Mouse (Mus musculus): ENCODE results near the gene Myh13.

Myh13 gene

DNA sequence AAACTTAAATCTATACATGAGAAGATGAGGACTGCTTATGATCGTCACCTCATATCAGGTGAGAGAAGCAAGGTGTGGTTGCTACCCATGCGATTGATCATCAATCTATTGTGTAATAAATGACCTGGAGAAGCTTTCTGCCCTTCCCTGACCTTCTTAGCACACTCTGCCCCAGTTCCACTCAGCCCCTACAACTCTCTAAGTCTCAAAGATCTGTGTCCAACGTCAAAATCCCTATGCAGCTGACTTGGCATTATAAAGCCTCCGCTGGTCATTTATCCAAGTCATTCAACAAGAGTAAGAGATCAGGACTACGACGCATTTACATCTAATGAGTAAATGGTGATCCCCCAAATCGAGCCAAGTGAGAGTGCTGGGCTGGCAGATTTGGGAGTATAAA is at the start of gene Myh13:
Myh13 (plus strand) TSS at position 301 of the 400 bp plus-strand sequence.
- DNase-seq (ENCODE audit: extremely low spot score, low read depth, low spot score), result no peak

DNA sequence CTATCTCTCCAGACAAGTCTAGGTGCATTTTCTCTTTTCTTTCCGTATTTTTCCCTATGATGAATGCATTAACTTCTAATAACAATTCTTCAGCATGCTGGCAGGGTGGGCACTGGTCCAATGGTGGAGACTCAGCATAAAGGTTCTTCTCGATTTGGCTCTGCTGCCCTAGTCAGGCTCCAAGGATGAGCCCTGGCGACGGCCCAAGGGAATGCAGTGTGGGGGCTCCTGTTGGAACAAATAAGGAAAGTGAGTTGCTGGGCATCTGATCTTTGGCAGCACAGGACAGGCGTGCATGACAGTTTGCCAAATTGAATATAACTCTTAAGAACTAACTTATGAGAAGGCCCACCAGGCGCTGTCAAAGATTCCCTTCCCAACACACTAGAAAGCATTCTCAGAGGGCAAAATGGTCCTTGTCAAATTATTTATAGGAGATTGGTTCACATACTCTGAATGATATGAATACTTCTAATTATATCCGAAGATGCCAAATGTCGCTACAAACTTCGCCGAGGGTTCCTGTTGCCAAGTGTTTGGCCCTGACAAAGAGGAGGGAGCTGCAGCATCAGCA is 44.8 kb upstream of the Myh13 start, which contains the start of gene Myh8:
Myh8 (plus strand) TSS at position 524 of the 574 bp plus-strand sequence.
- DNase-seq (ENCODE audit: extremely low spot score, low read depth, low spot score), result no peak

DNA sequence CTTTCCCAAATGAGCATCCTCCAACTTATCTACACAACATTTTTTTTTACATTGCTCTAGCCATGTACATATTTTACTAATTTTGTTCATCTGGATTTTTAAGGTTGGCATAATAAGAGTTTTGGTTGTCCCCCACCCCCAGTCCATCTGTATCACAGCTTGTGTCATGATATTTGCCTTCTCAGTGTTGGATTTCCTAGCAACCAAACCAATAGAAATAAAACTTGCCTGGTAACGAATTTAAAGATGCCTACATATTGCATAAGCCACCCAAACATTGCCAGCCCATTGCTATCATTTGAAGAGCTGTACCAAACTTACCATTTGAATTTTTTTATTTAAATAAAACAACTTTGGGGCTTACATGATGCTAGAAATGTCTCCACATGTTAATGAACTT is 28.0 kb upstream of the Myh13 start:
- DNase-seq (ENCODE audit: extremely low spot score, low read depth, low spot score), result no peak

DNA sequence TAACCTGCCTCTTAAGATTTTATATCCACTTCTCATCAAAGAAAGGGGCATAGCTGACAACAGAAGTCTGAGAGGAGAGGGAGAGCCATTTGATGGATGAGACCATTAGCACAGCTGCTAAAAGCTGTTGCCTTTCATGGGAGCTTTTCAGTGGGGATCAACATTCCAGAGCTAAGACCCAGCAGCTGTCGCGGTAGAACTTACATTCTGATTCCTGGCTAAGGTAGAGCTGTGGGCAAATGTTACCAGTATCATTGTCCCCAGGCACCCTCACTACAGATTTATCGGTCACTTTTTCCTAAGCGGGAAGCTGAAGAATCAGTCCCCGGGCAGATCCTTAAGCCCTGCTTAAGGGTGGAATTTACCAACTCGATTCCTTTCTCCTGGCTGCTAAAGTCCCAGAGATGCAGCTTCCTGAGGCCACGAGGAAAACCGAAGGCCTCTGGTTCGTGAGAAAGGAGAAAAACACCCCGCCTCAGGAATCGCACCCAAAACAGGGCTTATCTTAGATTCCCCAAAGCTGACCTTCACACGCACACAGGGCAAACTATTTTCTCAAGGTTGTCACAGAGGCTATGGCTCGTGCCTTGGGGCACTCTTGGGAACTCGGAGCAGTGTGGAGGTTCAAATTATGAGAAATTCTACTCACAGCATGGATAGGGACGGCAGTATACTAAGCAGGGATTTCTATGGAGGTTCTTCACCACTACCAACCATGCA is 7.6 kb upstream of the Myh13 start:
- DNase-seq (ENCODE audit: extremely low spot score, low read depth, low spot score), result no peak

DNA sequence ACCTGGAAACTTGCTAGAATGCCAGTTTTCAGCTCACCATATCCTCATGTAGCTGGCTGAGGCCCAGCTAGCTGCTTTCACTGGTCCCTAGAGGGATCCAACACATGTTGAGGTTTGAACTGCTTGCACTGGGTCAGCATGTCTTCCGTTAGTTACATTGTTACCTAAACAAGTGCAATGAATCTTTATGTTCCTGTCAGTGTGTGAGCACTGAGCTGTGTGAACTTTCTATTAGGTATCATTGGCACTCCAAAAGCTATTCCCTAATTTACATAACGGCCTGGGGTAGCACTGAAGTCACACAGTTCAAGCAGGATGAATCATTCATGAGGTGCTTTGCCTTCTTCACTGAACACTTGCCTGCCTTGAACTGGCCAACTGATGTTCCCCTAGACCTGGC is 5.1 kb downstream of the Myh13 start:
- DNase-seq (ENCODE audit: extremely low spot score, low read depth, low spot score), result no peak

DNA sequence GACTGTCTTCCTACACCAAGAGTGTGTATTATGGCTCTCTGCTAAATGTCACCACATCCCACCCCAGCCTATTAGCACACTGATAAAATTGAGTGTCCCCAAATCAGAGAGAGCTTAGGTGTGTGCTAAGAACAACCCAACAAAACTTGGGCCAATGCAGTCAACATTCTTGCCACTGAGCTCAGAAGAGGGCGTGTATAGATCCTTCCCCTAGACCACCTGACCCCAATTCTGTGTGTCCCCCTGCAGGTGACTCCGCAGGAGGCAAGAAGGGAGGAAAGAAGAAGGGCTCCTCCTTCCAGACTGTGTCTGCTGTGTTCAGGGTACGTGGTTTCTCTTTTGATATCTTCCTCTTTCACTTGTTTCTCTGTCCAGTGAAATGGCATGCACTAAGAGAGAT is 23.1 kb downstream of the Myh13 start:
- no peak for DNase-seq (ENCODE audit: extremely low spot score, low read depth, low spot score)

DNA sequence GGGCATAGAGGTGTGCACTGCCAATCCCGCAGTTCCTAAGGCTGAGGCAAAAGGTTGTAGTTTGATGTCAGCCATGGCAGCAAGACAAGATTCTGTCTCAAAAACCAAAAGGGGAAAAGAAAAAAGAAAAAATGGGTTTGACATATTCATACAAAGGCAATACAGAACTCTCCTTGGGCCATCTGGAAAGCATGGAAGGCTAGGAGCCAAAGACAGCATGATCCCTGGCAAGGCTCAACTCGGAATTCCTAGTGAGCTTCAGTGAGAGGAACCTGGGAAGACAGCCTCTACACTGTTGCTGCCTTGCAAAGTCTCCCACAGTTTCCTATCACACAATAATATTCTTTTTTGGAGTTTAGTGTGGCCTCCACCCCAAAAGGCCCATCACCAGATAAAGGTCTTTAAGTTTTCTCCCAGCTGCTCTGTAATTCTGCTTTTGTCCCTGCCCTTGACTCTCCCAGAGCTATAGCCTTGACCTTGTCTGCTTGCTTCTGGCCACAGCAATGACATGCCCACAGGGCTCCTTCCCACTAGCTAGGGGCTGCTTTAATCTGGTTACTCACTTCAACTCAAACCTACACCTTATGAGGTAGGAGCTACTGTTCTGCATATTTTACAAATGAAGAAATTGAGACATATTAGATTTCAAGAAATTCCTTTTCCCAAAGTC is 23.9 kb downstream of the Myh13 start:
- no peak for DNase-seq (ENCODE audit: extremely low spot score, low read depth, low spot score)

DNA sequence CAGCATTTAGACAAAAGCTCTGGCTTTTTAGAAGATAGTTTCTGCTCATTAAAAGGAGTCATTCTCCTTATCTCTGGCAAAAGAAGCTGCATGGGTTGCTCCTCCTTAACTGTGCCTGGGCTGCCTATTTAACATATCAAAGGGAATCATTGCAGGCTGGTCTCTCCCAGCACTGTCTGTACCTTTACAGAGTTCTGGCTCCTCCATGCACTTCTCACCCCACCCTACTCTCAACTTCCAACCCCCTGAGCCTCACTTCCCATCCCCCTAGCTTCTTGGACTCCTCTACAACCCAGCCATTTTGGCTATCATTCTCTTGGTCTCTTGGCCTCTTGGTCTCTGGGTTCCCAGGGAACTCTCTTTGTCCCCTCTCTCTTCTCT is 24.4 kb downstream of the Myh13 start:
- no peak for DNase-seq (ENCODE audit: extremely low spot score, low read depth, low spot score)

DNA sequence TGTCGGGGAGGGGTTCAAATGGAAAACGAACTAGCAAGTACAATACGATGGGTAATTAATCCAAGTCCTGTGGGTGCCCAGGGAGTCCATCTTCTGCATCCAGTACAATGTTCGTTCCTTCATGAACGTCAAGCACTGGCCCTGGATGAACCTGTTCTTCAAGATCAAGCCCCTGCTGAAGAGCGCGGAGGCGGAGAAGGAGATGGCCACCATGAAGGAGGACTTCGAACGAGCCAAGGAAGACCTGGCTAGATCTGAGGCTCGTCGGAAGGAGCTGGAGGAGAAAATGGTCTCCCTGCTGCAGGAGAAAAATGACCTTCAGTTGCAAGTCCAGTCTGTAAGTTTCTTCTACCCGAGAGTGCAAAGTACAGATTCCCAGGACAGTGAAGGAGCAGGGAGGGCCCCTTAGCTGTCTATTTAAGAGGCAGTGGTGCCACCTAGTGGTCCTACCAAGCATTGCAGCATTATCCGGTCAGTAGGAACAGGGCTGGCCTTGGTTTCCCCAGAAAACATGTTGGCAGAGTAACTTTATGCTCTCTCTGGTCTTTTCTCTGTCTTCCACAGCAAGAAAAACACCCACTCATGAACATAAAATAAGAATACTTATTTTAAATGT is 28.8 kb downstream of the Myh13 start:
- peak; percentile 35 for DNase-seq (ENCODE audit: extremely low spot score, low read depth, low spot score)

DNA sequence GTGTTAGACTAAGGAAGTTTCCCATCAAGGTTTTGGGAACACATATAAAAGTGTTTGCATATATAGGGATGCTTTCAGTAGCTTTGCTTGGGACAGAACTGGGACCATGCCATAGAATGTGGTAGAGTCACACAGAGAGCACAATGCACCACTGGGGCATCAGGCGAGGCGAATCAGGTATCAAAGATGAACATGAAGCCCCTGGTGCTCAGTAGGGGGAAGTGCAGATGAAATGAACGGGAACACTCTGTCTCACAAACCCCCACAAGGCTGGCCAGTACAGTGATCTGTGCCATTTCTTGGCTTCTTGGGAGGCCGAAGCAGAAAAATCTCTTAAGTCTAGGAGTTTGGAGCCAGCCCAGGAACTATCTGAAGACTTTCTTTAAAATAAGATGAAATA is 31.6 kb downstream of the Myh13 start:
- DNase-seq (ENCODE audit: extremely low spot score, low read depth, low spot score), result no peak

DNA sequence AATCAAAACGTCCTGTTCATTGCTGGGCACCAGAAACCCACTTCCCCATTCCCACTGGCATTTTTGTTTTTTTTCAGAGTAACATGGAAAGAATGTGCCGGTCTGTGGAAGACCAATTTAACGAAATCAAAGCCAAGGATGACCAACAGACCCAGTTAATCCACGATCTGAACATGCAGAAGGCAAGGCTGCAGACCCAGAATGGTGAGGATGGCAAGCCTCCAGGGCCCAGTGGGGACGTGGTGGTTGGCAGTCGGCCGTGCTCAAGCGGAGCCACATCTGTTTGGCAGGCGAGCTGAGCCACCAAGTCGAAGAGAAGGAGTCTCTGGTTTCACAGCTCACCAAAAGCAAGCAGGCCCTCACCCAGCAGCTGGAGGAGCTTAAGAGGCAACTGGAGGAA is 36.6 kb downstream of the Myh13 start:
- no peak for DNase-seq (ENCODE audit: extremely low spot score, low read depth, low spot score)

DNA sequence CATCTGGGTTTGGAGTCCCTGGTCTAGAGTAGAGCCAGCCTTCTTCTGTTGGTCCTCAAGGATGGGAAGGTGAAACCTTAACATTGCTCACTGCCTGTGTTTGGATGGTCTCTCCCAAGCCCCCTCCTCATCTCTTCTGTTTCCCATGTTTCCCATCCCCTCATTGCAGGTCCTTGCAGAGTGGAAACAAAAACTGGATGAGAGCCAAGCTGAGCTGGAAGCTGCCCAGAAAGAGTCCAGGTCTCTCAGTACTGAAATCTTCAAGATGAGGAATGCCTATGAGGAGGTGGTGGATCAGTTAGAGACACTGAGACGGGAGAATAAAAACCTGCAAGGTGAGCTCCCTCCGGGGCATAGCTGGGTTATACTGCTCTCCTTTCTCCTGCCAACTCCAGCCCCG is 40.8 kb downstream of the Myh13 start:
- DNase-seq (ENCODE audit: extremely low spot score, low read depth, low spot score), result no peak

DNA sequence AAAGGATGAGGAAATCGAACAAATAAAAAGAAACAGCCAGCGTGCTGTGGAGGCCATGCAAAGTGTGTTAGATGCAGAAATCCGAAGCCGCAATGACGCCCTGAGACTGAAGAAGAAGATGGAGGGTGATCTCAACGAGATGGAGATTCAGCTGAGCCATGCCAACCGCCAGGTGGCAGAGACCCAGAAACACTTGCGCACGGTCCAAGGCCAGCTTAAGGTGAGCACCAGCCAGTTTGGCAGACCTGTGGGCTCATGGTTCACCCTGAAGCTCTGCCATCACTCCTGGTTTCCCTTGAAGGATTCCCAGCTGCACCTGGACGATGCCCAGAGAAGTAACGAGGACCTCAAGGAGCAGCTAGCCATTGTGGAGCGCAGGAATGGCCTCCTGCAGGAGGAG is 43.1 kb downstream of the Myh13 start:
- DNase-seq (ENCODE audit: extremely low spot score, low read depth, low spot score), result no peak

DNA sequence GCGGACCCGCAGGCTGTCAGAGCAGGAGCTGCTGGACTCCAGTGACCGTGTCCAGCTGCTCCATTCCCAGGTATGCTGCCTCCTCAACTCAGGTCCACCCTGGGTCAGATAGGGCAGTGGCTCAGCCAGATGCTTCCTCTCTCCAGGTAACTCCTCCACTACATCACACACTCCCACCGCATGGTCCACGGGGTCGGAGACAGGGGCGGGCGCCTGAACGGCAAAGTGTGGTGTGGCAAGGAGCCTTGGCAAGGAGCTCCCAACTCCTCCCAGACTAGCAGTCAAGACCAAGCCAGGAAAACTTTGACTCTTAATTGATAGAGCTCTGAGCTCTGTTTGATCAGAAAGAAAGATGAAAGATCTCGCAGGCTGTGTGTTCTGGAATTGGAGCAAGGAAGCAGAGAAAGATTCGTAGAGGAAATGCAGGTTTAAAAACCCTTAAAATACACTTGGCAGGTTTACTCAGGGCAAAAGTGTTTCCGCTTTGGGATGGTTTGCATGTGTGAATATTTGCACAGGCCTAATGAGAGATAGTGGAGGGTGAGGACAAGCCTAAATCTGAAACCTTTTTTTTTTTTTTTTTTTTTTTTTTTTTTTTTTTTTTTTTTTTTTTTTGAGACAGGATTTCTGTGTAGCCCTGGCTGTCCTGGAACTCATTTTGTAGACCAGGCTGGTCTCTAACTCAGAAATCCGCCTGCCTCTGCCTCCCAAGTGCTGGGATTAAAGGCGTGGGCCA is 43.7 kb downstream of the Myh13 start:
- DNase-seq (ENCODE audit: extremely low spot score, low read depth, low spot score), result no peak

DNA sequence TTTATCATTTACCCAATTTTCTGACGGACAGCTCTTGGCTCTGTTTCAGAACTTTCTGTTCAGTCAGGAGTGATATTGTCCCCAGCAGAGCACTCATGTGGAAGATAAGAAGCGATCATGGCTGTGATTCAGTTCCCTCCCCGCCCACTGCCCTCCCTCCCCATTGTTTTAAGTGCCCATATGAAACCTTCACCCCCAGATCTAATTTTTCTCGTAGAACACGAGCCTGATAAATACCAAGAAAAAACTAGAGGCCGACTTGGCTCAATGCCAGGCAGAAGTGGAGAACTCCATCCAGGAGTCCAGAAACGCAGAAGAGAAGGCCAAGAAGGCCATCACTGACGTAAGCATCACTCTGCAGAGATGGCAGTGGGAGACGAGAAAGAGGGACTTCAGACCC is 45.5 kb downstream of the Myh13 start:
- DNase-seq (ENCODE audit: extremely low spot score, low read depth, low spot score), result no peak

DNA sequence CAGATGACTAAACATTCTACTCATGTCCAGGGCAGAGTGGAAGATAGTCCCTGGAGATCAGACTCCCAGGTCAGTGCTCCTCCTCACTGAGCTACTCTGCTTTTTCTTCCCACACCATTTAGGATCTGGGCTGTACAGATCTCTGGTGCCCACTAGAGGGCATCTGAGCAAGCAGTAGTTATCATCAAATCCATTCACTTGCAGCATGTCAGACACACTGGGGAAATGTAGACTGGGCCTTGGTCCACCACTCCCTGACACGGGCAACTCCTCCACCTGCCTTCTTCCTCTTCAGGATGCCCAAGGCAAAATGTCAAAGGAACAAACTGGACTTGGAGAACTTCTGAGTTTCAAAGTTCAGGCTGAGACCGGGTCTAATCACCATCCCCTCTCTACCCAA is 51.9 kb downstream of the Myh13 start:
- no peak for DNase-seq (ENCODE audit: extremely low spot score, low read depth, low spot score)

DNA sequence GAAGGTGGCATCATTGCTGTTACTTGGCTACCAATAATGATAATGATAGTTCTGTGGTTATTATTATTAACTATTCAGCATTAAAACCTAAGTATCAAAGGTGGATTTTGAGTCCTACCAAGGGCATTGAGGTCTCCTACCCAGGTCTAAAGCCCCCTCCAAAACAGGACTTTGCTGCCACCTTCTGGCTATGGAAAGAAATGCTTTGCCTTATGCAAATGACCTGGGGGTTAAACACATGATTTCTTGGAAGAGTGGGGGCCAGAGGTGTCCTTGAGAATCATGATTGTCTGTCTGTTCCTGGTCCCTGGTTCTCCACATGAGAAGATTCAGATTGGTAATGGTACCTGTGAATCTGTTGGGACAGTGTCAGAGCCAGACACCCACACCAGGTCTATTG is 54.9 kb downstream of the Myh13 start:
- peak; percentile 20 for DNase-seq (ENCODE audit: extremely low spot score, low read depth, low spot score)

DNA sequence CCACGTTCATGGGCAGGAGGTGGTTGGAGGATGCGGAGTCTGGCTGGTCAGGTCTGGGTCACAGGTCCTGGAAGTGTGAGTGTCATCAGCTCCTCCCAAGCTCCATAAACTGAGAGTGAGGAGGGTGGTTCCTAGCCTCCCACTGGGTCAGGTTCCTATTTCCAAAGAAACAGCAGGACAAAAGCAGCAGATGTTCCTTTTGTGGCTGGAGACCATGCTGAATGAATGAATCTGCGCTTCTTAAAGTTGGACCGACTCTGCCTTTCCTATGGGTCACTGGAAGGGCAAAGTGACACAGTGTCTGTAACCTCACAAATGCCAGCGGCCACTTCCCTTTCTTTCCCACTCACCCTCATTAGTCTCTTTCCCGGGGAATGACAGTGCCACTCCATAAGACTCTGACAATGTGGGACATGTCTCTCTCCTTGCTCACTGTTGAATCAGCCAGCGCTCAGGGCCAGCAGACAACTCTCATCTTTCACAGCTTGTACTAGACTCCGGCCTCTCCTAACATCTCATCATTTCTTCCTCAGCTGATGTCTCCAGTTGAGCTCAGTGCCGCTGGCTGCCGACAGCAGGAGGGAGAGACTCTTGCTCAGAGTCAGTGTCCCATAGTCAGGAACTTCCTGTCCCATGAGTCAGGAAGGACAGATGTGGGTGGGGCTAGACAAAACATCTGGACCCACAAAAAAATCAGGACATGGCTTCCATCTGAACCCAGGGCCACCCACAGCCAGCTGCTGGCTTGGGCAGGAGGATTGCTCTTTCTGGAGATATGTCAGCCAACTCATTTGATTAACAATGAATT is 58.4 kb downstream of the Myh13 start:
- no peak for DNase-seq (ENCODE audit: extremely low spot score, low read depth, low spot score)

DNA sequence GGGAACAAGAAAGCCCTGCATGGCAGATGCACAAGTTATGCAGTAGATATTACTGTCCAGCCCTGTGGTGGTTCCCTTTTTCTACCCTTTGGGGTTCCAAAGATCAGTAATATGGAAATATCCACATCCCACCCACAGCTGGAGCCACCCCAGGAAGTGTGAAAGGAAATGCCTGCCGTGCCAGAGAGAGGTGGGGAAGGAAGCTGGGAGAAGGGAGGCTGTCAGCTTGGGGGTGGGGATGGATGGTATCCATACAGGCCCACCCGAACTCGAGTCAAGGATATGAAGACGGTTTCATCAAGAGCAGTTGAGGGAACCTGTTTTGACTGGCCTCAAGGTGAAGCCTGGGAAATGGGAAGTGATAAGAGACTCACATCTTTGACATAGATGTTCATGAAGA is 60.4 kb downstream of the Myh13 start:
- DNase-seq (ENCODE audit: extremely low spot score, low read depth, low spot score), result no peak

DNA sequence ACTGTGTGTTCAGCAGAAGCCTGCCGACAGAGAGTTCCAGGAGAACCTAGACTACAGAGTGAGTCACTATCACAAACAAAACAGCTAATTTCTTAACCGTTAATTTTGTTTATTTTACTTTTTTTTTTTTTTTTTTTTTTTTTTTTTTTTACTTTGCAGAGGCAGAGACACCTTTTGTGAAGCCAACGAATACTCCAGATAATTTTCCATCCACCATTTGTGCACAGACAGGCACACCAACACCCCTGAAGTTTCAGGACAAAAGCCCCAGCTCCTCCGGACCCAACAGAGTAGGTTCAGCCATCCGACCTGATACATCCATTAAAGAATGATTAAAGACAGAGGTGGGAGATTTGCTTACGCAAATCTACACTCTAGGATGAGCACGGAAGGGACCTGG is 63.2 kb downstream of the Myh13 start:
- DNase-seq (ENCODE audit: extremely low spot score, low read depth, low spot score), result no peak
